Mouse (Mus musculus) induced T-regulatory cell, adult 2 months (primary cell): ENCODE measurements around the gene Spcs3.
A peak's percentile ranks its signal among the peaks of the same experiment; 100 is the strongest.

Source experiments
- DNase-seq: peaks from one replicate; pipeline ENCODE4 v3.0.0-alpha.2; 2012; ENCODE audit warnings: low read depth

Spcs3 gene

GRCm38 (mm10) chr8:54508096-54508456, 21.7 kb downstream of the Spcs3 start:
- DNase-seq = no peak

GRCm38 (mm10) chr8:54507428-54508095, 22.2 kb downstream of the Spcs3 start:
- DNase-seq = peak; percentile 83

GRCm38 (mm10) chr8:54505060-54505459, 24.7 kb downstream of the Spcs3 start:
- no peak for DNase-seq

GRCm38 (mm10) chr8:54503104-54503503, 26.7 kb downstream of the Spcs3 start:
- DNase-seq = no peak

GRCm38 (mm10) chr8:54493915-54494314, 35.9 kb downstream of the Spcs3 start:
- no peak for DNase-seq

GRCm38 (mm10) chr8:54493110-54493509, 36.7 kb downstream of the Spcs3 start:
- DNase-seq = peak; percentile 81

- DNase-seq = no peak
Observed at GRCm38 (mm10) chr8:54491934-54492333, 37.9 kb downstream of the Spcs3 start.

GRCm38 (mm10) chr8:54491057-54491690, 38.6 kb downstream of the Spcs3 start:
- DNase-seq = peak; percentile 79

- DNase-seq = no peak
Observed at GRCm38 (mm10) chr8:54488437-54488836, 41.4 kb downstream of the Spcs3 start.

- no peak for DNase-seq
Observed at GRCm38 (mm10) chr8:54486555-54487273, 43.1 kb downstream of the Spcs3 start.
